Mouse (Mus musculus) ES-E14 (cell line): ENCODE measurements around the gene Ush2a. TPM values are rescaled to one million over a fixed set of nuclear protein-coding genes. Genes with fewer than 3 reads are reported as not detected.

ENCODE experiments used
- DNase-seq: peaks from one replicate; pipeline ENCODE4 v3.0.0-alpha.2; 2013; ENCODE audit warnings: low read depth, low spot score
- H3K27ac ChIP-seq: 2 replicates; pipeline ENCODE4 v1.5.1; 2012; ENCODE audit warnings: low read depth, mild to moderate bottlenecking, low read length, moderate library complexity, mixed read lengths; ENCODE audit not compliant: poor library complexity, insufficient read depth, severe bottlenecking
- H3K36me3 ChIP-seq: 2 replicates; pipeline ENCODE4 v1.6.1; 2012; ENCODE audit warnings: mild to moderate bottlenecking, low read length, moderate library complexity, mixed read lengths; ENCODE audit not compliant: control insufficient read depth, poor library complexity, insufficient read depth, severe bottlenecking
- H3K4me1 ChIP-seq, 2 experiments: fragments of 150-350 bp in 1 of 2; sonication (generic) in 1 of 2; 2 replicates each; pipeline ENCODE4 v1.6.1; 2012; ENCODE audit warnings: low read length in 2 of 2, mild to moderate bottlenecking in 1 of 2, mixed read lengths in 1 of 2; ENCODE audit not compliant: control insufficient read depth in 2 of 2, insufficient read depth in 2 of 2, poor library complexity in 1 of 2
- H3K4me3 ChIP-seq, 2 experiments: fragments of 150-350 bp in 1 of 2; sonication (generic) in 1 of 2; 2 replicates each; pipeline ENCODE4 v1.5.1; 2012; ENCODE audit warnings: low read length in 2 of 2, low read depth in 1 of 2, mild to moderate bottlenecking in 1 of 2, mixed read lengths in 1 of 2; ENCODE audit not compliant: insufficient read depth in 1 of 2, poor library complexity in 1 of 2, severe bottlenecking in 1 of 2
- H3K9ac ChIP-seq: 2 replicates; pipeline ENCODE4 v1.6.1; 2012; ENCODE audit warnings: low read depth, mild to moderate bottlenecking, low read length, mixed read lengths; ENCODE audit not compliant: poor library complexity, insufficient read depth, severe bottlenecking
- H3K9me3 ChIP-seq: fragments of 150-350 bp; sonication (generic); 2 replicates; pipeline ENCODE4 v1.6.1; 2012; ENCODE audit warnings: low read depth, mild to moderate bottlenecking, low read length; ENCODE audit not compliant: control insufficient read depth, insufficient read depth
- CHD2 ChIP-seq: IDR thresholded peaks from 2 replicates; pipeline ENCODE4 v1.6.1; 2014; ENCODE audit warnings: mild to moderate bottlenecking, low read depth, low read length, inconsistent platforms
- HCFC1 ChIP-seq: IDR thresholded peaks from 2 replicates; pipeline ENCODE4 v1.6.1; 2012; ENCODE audit warnings: low read length, inconsistent platforms, borderline replicate concordance; ENCODE audit not compliant: insufficient read depth
- MAFK ChIP-seq: IDR thresholded peaks from 2 replicates; pipeline ENCODE4 v1.6.1; 2014; ENCODE audit warnings: mild to moderate bottlenecking, low read depth, low read length, inconsistent platforms; ENCODE audit not compliant: insufficient read depth
- ZC3H11A ChIP-seq: IDR thresholded peaks from 2 replicates; pipeline ENCODE4 v1.6.1; 2012; ENCODE audit warnings: low read depth, mild to moderate bottlenecking, inconsistent platforms, low read length, borderline replicate concordance
- ZNF384 ChIP-seq: IDR thresholded peaks from 2 replicates; pipeline ENCODE4 v1.6.1; 2012; ENCODE audit warnings: low read depth, low read length, inconsistent platforms
- in situ Hi-C, 2 experiments: fragments of 600-800 bp; cut with MboI; formaldehyde crosslinking; loops; one replicate each; pipeline ENCODE4 v1.15.1; 2025; ENCODE audit warnings: low sequenced_read_pairs in 2 of 2, inconsistent platforms in 1 of 2; ENCODE audit not compliant: unreplicated experiment in 2 of 2
- total RNA-seq: library from RNA; depleted of rRNA; stranded (reverse); fragments of 300-350 nt; gene quantifications from 2 replicates; pipeline ENCODE4 v1.2.3, GENCODE M21; 2012

Gene Ush2a
- total RNA-seq, 1 experiment, result 0.22 TPM

DNA sequence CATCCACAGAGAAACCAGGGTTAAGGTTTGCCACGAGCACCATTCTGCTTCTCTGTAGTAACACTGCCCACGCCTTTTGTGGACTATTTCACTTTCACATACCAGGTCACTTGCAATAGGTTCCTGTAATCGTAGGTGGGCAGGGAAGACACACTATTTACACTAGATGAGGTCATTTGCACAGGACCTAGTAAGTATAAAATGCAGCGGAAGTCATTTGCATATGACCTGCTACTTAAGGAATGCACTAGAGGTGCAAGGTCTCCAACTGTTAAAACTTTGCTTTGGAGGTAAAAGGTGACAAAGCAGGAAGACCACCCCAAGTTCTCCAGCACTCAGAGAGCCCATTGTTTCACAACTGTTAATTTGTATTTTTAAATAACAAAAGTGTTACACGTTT is 744.4 kb downstream of the Ush2a start:
- H3K4me1 ChIP-seq, result peaks cover 0 to 23% of the 10 kb centered on the region in 2 experiments; a peak in 3 of 4 replicates
- in situ Hi-C loops, result no loop called here
- no peak overlapping the region for H3K9ac ChIP-seq
- H3K36me3 ChIP-seq, result peaks cover 8% of the 10 kb centered on the region; the same call in 1 of the 2 replicates
- TF ChIP-seq CHD2, result no peak
- no peak for TF ChIP-seq ZC3H11A
- H3K9me3 ChIP-seq, result no peaks in the 10 kb centered on the region
- H3K27ac ChIP-seq, result no peak overlapping the region; the same call in 1 of the 2 replicates
- H3K4me3 ChIP-seq, result peak overlapping the region; percentile 96 to 99
- no peak for DNase-seq

DNA sequence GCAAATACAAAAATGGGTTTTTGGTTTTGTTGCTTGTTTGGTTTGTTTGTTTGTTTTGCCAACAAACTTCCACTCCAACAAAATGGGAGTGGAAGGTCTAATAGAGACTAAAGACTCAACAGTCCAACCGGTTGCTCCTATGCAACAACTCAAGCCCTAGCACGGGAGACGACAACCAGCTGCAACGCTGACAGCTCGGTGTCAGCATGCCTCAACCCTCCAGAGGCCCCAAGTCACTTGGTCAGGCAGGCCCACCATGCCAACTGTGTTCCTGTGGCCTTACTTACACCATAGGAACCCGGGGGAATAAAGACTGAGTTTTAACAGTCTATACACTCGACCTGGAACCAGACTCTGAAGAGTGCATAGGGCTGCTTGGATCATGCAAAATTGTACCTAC is 745.0 kb downstream of the Ush2a start:
- H3K27ac ChIP-seq, result peak overlapping the region; percentile 55
- no peaks in the 10 kb centered on the region for H3K9me3 ChIP-seq
- TF ChIP-seq MAFK (no peak), ZC3H11A (no peak), CHD2 (no peak), HCFC1 (no peak), ZNF384 (no peak)
- H3K36me3 ChIP-seq, result peaks cover 8% of the 10 kb centered on the region; the same call in 1 of the 2 replicates
- in situ Hi-C loops, result no loop called here
- peaks cover 0 to 23% of the 10 kb centered on the region in 2 experiments; a peak in 3 of 4 replicates for H3K4me1 ChIP-seq
- H3K4me3 ChIP-seq, result peak overlapping the region; percentile 96 to 99
- H3K9ac ChIP-seq, result peak overlapping the region; percentile 98
- DNase-seq, result no peak

DNA sequence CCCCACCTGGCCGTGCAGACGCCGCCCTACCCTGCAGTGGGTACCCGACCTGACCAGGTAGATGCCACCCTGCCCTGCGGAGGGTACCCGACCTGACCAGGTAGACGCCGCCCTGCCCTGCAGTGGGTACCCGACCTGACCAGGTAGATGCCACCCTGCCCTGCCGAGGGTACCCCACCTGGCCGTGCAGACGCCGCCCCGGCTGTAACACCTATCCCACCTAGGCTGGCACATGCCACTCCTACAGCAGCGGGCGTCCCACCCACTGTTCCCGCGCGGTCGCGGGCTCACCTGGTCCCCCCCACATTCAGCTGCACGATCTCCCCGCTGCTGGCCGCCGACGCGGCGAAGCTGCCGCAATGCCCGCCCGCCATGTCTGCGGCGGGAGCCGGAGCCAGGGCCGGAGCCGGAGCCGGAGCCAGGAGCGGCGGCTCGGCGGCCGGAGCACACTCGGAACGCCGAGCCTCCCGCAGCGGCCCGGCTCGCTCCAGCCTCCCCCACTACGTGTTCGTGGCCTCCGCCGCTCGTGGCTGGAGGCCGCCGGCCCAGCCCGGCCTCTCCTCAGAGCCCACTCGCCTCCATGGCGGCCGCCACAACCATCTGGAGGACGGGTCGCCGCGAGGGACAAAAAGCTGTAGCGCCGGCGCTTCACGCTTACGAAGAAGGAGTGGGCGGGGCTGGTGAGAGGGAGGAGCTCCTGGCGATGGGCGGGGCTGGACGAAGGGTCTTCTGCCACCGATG is 745.6 kb downstream of the Ush2a start, which contains the start of gene Kctd3:
Kctd3 (minus strand) TSS at position 603 of the 741 bp plus-strand sequence.
- H3K9ac ChIP-seq, result peak within 1 kb of the TSS; percentile 98
- no peaks in the 10 kb centered on the region for H3K9me3 ChIP-seq
- in situ Hi-C loops, result no loop called here
- H3K36me3 ChIP-seq, result peaks cover 8% of the 10 kb centered on the region; the same call in 1 of the 2 replicates
- peak within 1 kb of the TSS; percentile 96 to 99 for H3K4me3 ChIP-seq
- peak; percentile 88 for DNase-seq
- TF ChIP-seq MAFK (no peak), HCFC1 (peak; percentile 15; the same call in 1 of the 2 replicates)
- H3K4me1 ChIP-seq, result peaks cover 0 to 25% of the 10 kb centered on the region in 2 experiments; a peak in 3 of 4 replicates
- H3K27ac ChIP-seq, result peak within 1 kb of the TSS; percentile 55

DNA sequence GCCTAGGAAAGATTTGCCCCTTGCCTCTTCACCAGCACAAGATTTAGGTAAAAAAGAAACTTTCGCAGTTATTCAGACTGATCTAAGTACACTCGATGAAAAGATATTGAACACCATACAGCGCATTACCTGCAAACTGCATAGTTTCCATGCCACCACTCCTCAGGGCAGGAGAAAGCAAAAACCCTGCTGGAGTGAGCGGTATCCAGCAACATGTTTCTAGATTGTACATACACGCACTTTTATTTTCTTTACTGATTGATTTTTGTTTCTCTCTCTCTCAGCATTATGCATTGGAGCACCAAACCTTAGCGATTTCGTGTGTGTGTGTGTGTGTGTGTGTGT is 746.1 kb downstream of the Ush2a start:
- no peak for DNase-seq
- in situ Hi-C loops, result no loop called here
- peaks cover 7% of the 10 kb centered on the region; the same call in 1 of the 2 replicates for H3K36me3 ChIP-seq
- no peak overlapping the region for H3K27ac ChIP-seq
- no peaks in the 10 kb centered on the region for H3K9me3 ChIP-seq
- no peak overlapping the region for H3K9ac ChIP-seq
- no peak for TF ChIP-seq MAFK
- no peak for TF ChIP-seq CHD2
- no peak for TF ChIP-seq ZNF384
- no peak for TF ChIP-seq HCFC1
- TF ChIP-seq ZC3H11A, result no peak
- H3K4me3 ChIP-seq, result peak overlapping the region in 1 of 2 experiments; percentile 96; a peak in 2 of 4 replicates
- peaks cover 0 to 22% of the 10 kb centered on the region in 2 experiments; a peak in 3 of 4 replicates for H3K4me1 ChIP-seq

DNA sequence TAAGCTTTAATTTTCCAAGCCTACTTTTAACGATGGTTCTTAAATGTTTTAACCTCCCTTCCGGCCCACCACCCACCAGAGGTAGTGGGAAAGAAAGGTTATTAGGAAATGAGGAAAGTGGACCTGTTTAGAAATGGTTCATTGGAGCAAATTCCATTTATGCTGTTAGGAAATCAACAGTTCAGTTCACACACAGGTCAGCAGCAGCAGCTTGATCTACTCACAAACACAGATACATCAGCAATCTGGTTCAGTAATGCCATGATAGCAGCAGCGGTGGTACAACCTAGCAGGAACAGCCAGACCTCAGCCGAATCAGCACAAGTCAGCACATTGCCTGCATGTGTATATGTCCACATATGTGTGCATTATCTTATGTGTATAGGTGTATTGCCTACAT is 748.8 kb downstream of the Ush2a start:
- in situ Hi-C loops, result no loop called here
- no peak overlapping the region for H3K4me3 ChIP-seq
- no peak for DNase-seq
- no peak for TF ChIP-seq ZC3H11A
- TF ChIP-seq ZNF384, result no peak
- TF ChIP-seq HCFC1, result no peak
- TF ChIP-seq MAFK, result no peak
- TF ChIP-seq CHD2, result no peak
- peaks cover 0 to 13% of the 10 kb centered on the region in 2 experiments; a peak in 3 of 4 replicates for H3K4me1 ChIP-seq
- H3K9me3 ChIP-seq, result no peaks in the 10 kb centered on the region
- no peak overlapping the region for H3K27ac ChIP-seq
- no peak overlapping the region for H3K9ac ChIP-seq
- H3K36me3 ChIP-seq, result peaks cover 3% of the 10 kb centered on the region; the same call in 1 of the 2 replicates
